In the genomic region with DNA sequence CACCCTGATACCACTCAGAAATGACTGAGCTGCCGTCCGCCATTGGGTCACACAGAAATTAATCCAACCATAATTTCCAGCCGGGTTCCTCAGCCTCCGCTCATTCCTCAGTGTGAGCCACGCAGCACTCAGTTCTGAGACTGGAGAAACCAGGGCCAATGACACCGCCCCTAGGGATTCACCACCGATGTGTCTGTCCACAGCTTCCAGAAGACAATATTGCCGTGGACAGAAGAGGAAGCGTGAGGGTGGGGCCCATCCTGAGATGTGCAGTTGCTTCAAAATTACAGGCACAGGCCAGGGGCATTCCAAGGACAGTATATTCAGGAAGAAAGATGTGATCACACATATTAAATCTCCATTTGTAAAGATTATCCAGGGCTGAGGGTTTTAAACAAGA, we compare ENCODE assay signal across 14 mouse cellular contexts.
"Had no signal": no experiment of that assay in that cellular context is flagged by ENCODE, and none has a peak within 500 bp of the region (broad histone marks: within the 10 kb centered on the region; RNA-seq: fewer than 3 reads in every experiment).

No protein-coding gene starts in this region.

- H3K27ac ChIP-seq: intestine, embryonic 15.5 days; kidney, postnatal 0 days; limb, embryonic 12.5 days; limb, embryonic 15.5 days; liver, embryonic 14.5 days had no signal

- H3K36me3 ChIP-seq: intestine, embryonic 15.5 days; limb, embryonic 12.5 days; limb, embryonic 15.5 days had no signal

- ATAC-seq: intestine, embryonic 15.5 days; liver, postnatal 0 days had no signal

- H3K4me3 ChIP-seq: intestine, embryonic 15.5 days; limb, embryonic 12.5 days; limb, embryonic 15.5 days had no signal

- DNase-seq: kidney, adult 18-20 months; left cerebral cortex, postnatal 4 days; liver, postnatal 0 days; midbrain, embryonic 14.5 days; thymus, adult 2 months; thymus, postnatal 14 days; thymus, postnatal 4 days had no signal

- H3K4me1 ChIP-seq: intestine, embryonic 15.5 days; limb, embryonic 12.5 days; limb, embryonic 15.5 days had no signal

- H3K4me2 ChIP-seq: intestine, embryonic 15.5 days; limb, embryonic 12.5 days; limb, embryonic 15.5 days; liver, embryonic 11.5 days; midbrain, embryonic 11.5 days had no signal

- H3K9me3 ChIP-seq: intestine, embryonic 15.5 days; limb, embryonic 12.5 days; limb, embryonic 15.5 days had no signal

- H3K9ac ChIP-seq: intestine, embryonic 15.5 days; limb, embryonic 12.5 days; limb, embryonic 15.5 days; liver, embryonic 14.5 days; liver, postnatal 0 days had no signal

- H3K27me3 ChIP-seq: intestine, embryonic 15.5 days; limb, embryonic 12.5 days; limb, embryonic 15.5 days had no signal
